Mouse (Mus musculus) right cerebral cortex, adult 18-20 months (tissue): Measurements from ENCODE around the gene Il1rapl1.

Experiments used
- DNase-seq: peaks from one replicate; pipeline ENCODE4 v3.0.0; 2022; ENCODE audit warnings: mixed read lengths

The Il1rapl1 gene

DNA sequence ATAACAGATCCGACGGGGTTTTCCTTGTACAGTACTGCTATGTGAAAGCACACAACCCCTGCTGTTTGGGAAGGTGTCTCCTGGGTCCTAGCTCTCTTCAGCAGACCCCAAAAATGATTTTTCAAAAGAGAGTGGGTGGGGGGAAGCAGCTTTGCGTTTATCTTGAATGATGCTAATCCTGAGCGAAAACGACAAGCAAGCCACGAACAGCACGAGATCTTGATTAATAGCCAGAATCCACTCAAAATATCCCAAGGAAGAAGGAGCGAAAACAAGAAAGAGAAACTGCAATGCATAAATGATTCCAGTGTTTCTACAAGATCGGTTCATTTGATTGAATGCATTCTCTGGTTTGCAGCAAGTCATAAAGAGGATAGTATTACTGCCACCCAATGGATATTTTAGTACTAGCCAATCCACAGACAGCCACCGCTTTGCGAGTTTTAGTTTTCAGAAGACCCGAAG, at the start of gene Il1rapl1:
Il1rapl1 (minus strand) TSS at position 37 of the 465 bp plus-strand sequence.
- peak; percentile 18 for DNase-seq

DNA sequence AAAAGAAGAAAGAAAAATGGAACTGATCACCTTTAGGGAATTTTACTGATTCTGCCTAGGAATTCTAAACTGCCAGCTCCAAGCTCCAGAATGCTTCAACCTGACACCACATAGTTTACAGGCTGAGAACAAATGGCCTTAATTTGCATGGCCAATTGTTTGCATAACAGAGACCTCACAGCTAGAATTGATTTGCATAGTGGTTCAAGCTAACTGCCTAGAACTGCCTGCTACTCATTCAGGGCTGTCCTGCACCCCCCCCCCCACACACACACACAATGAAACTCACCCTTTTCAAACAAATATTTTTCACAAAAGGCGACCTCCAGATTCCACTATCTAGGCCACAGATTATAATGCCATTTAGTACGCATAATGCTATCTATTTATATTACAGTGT, 42.6 kb upstream of the Il1rapl1 start:
- no peak for DNase-seq

DNA sequence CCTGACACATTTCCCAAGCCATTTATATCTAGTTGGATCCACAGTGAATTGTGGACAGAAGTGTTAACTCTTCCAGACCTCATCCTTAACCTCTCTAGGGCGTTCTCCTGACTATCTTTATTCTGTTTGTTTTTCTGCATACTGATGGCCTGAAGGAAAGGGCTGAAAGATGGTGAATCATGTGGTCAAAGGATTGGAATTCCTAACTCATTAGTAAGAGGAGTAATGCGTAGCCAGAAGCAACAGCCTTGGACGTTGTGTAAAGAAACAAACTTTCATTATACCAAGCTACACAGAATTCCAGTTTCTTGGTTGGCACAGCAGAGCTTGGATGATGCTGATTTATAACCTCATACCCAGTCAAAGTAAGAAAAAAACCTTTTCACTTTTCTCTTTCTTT, 10.2 kb upstream of the Il1rapl1 start:
- no peak for DNase-seq

DNA sequence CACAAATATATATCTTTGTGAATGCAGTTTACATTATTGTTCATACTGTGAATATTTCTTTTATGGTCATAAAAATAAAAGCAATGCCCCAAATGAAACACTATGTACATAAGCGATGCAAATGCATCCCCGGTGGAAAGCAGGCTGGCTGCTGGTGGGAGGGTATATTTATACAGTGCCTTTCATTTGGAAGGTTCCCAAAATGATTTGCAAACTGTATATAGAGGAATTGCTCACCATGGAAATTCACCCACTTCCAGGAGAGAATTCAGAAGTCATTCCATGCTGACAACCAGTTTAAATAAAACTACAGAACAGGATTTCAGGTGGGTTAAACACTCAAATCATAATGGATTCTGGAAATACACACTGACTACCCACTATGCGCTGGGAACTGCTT, 4.6 kb upstream of the Il1rapl1 start:
- DNase-seq, result peak; percentile 33

DNA sequence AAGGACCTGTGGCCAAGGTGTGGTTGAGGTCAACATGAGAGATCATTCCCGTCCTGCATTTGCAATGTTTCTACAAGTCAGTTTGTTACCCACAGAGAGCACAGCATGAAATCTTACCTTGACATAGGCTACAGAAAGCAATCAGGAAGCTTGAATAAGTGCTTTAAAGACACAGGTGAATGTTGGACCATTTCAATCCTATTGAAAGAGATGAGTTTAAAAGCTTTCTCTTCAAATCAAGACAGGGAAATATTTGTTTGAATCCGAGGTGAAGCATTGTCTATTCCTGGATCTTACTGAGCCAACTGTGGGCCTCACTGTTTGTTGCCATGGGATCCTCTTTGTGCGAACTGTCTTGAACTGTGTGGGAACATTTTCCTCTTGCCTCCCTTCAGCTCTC, 2.4 kb upstream of the Il1rapl1 start:
- no peak for DNase-seq

DNA sequence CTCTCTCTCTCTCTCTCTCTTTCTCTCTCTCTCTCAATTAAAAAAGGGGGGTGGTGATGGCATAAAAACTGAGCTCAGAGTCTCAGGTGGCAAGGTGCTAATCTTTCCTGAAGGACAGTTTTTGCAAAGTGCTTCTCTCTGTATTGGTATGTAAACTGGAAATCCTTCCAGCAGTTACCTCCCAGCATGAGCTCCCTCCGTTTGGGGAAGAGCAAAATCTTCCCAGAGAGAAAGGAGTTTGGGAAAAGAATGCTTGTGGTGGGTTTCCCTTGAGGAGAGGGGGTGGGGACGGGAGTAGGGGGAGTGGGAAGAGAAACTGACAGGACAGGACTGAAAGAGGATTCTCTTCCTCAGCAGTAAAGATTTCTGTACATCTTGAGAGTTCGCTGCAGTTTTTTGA, 881 bp upstream of the Il1rapl1 start:
- DNase-seq, result no peak

DNA sequence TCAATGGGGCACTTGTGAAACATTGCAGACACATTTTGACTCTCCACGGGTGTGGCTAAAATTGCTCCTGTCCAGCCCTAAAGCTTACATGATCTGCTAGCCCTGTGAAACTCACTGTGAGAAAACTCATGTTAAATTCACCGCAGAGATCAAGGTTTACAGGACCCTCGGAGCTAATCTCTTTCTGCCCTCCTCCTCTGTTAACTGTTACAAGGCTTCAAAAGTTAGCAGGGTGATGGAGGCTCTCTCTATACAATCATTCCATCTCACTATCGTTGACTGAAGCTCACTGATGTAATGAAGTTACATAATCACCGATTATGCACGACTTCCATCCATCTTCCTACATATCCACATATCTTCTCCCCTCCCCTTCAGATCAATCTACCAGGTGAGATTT, 1.9 kb downstream of the Il1rapl1 start:
- DNase-seq, result no peak

DNA sequence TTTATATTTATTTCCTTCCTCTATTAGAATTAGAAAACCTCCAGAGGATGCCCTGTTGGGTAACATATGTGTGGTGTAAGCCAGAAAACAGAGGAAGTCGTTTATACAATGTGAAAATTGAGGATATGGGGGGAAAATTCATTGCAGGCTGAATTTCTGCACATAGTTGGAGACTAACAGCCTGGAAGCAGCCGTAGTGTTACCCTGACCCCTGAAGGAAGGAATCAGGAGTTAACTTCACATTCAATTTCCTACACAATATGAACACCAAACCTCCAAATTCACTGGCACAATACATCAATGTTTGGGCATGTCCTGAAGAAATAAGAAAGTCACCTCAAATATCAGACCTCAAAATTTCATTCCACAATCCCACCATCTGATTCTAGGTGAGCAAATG, 3.2 kb downstream of the Il1rapl1 start:
- DNase-seq, result no peak

DNA sequence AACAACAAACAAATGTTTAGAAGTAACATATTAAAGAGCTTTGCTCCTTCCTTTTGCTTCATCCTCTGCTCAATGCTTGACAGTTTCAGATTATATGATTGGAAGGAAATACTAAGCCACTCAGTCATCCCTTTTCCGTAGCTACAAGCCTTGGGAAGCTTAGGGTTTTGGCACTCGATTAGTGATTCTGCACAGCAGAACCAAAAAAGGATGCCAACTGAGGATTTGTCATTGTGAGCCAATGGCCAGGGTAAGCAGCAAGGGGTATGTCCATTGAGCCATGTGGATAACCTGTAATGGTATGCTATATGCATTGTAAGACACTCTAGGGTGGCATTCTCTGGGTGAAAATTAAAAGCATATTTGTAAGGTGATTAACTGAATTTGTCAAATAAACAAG, 5.7 kb downstream of the Il1rapl1 start:
- DNase-seq, result no peak

DNA sequence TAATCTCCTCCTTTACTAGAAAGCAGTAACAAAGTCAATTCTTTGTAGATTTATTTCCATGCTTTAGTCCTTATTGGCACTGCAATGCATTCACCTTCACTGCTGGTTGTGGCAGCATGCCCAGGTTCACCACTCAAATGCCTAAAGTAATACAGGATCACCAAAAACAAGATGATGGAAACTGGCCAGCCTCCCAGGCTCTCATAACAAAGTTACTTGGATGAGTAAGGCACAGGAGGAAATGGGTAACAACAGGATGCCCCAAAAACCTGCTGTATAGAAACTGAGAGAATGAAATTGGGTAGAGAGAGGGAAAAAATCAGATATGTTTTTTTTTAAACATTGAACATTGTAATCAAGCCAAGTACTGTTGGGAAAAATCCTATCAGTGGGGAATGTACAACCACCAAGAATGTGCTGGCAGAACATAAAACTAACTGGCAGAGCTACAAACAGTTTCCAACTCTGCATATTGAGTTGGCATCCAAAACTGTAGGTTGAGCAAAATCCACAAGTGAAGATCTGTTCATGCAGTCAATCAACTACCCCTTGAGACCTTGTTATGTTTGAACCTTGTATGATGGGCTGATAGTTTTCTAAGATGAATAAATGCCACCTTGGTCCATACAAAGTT, 21.4 kb downstream of the Il1rapl1 start:
- no peak for DNase-seq

DNA sequence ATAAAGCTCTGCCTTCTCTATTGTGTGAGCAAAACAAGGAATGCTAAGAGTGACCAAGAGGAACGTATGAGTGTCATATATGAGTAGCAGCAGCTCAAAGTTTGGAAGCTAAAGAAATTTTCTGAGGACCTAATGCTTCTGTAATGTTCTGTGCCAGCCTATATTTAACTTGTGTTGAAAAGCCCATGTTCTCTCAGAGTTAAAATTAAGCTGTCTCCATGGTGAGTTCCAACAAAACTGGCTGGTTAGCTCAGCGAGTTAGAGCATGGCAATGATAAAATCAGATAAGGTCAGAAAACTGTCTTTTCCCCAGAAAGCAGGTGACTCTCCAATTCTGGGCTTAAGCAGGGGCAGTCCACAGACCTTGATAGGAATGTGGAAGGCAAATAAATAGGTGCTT, 25.6 kb downstream of the Il1rapl1 start:
- no peak for DNase-seq

DNA sequence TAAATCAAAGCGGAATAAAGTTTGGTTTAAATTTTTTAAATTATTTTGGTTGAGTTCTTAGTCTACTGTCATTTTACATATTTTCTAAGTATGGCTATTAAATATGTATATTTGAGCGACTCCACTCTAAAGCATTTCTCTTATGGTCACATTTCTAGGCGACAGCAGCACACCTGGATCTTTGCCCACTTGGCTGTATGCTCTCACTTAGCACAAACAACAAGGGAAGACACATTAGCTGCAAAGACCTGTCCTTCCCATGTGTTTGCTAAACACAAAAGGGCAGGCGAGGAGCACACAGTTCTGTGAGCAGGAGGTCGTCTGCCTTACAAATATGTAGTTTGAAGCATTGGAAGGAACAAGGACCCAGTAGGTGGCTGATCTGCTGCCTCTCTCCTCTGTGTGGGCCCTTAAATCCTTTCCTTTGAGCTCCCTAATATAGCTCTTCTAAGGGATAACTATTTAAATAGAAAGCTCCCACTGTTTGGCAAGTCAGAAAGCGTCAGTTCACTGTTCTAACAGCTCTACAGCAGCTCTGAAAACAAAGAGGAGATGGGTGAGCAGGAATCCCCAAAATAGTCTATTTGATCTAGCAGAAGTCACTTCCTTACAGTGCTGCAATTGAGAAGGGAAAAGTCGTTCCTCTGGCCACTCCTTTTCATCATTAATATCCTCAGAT, 42.6 kb downstream of the Il1rapl1 start:
- peak; percentile 25 for DNase-seq

DNA sequence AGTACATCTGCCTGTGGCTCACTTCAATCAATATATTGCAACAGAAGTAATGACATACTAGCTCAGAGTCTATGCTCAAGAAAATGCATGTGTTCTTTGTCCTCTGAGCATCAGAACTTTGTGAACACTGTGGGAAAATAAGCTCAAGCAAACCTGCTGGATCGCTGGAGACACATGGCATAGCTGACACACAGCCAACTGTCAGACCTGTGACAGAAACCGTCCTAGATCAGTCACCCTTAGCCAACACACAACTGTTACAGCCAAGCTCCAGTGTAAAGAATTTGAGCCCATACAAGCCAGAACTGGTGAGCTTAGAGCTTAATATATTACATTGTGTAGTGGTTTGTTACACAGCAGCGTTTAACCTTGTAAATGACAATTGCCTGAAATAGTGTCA, 45.1 kb downstream of the Il1rapl1 start:
- DNase-seq, result no peak

DNA sequence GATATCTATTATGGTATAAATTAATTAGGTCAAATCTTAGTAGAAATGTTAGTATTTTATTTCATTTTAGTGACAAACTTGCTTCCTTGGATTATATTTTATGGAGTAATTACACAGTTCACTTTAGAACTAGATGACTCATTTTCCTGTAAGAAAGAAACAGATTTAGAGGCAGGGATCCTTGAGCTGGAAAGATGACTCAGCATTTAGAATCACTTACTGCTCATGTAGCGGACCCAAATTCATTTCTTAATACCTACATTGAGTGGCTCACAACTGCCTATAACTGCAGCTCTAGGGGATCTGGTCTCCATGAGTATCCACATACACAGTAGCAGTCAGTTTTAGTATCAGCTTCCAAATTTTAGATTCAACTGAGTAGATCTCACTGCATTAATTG, 71.9 kb downstream of the Il1rapl1 start:
- peak; percentile 3 for DNase-seq

DNA sequence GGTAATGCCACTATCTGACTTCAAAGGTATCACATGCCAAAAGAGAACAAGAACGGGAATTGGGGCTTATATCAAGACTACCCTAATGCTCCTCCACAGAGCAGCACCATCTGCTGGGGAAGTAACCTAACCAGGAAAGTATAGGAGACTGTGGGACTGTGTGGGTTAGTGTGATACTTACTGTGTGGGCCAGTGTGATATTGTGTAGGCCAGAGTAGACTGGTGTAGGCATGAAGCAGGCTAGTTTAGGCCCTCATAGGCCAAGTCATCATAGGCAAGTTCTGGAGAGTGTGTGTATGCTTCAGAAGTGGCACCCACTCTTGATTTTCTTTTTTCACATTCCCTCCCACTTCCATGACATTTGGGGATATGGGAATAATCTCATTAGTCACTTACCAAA, 76.5 kb downstream of the Il1rapl1 start:
- peak; percentile 28 for DNase-seq

DNA sequence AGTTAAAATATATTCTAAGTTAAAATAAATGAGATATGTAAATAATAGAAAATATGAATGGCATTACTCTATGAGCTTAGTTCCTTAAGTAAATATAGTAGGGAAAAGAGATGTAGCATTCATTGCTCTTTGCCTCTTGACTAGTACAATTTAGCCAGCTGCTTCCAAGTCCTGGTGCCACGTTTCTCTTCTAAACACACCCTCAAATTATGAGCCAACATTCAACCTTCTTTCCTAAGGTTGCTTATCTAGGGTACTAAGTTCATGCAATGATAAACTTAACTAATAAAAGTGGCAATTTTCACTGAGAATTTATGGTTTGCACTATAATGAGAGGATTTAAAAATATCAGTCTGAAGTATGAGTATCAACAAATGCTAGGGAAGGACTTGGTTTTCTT, 218.3 kb downstream of the Il1rapl1 start:
- no peak for DNase-seq

DNA sequence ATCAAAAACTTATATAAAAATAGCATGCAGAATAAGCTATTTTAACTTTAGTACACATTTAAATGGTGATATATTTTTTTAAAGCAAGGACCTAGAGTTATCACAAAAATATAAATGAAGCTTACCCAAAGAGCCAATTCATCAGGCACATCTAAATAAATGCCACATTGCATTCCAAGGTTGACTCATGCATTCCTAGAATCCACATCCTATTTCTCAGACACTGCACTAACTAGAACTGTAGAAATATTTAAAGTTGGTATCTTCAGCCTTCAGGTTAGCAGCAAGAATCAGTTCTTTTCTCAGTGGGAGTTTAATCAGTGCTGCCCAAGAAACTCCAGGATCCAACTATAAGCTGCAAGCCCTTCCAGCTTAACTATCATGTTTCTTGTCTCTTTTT, 223.5 kb downstream of the Il1rapl1 start:
- DNase-seq, result no peak

DNA sequence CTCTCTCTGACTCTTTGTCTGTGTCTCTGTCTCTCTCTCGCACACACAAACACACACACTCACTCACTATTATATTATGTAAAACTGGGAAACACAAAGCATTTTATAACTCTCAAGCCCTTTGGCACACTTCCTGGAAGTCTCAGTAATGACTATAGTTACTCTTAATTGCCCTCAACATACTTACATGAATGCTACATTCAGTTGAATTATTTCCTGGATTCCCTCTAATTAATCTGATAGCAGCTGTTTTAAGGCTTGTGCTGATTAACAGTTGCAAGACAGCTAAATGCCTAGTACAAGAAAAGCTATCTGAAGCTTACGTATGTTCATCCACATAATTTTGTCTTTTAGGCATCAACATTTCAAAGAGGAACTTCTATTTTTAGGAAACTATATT, 261.3 kb downstream of the Il1rapl1 start:
- no peak for DNase-seq

DNA sequence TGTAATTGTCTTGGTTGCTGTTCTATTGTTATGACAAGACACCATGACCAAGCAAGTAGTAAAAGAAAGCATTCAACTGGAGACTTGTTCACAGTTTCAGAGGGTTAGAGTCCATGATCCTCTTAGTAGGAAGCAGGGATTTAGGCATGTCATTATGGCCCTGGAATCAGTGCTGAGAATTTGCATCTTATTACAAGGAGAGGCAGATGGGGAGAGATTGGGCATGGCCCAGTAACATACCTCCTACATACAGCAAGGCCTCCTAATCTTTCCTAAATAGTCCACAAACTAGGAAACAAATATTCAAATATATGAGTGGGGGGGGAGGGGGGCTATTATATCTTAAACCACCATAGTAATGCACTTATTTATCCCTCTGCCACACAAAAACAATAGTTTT, 301.6 kb downstream of the Il1rapl1 start:
- DNase-seq, result no peak

DNA sequence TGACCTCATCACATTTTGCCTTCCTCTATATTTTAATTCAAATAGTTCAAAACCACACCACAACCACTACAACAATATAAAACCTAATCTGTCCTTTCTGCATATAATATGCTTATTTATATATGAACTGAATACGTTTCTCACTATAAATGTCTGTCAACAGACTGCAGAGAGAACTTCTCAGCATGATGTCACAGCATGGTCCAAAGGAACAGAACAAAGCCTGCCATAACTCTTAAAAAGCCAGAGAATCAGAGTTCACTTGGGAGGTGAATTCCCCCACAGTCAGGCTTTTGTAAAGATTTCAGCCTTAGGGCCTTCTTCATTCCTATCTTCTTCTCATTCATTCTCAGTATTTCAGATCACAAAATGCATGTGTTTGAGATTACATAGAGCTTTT, 307.7 kb downstream of the Il1rapl1 start:
- no peak for DNase-seq

DNA sequence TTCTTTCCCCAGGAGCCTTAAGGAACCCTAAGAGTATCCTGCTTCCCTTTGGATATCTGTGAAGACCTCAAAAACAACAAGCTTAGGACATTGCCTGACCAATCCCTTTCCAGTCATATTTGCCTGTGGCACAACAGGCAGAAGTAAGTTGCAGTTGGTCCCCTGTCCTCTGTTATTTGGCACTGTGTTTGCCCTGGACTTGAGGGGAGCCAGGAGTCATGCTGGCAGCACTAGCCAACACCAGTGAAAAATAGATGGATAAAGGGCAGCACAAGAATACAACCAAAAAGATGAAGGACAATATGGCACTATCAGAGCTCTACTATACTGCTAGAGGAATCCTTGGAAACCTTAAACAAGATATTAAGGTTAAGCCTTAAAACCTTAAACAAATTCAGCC, 322.4 kb downstream of the Il1rapl1 start:
- DNase-seq, result no peak

DNA sequence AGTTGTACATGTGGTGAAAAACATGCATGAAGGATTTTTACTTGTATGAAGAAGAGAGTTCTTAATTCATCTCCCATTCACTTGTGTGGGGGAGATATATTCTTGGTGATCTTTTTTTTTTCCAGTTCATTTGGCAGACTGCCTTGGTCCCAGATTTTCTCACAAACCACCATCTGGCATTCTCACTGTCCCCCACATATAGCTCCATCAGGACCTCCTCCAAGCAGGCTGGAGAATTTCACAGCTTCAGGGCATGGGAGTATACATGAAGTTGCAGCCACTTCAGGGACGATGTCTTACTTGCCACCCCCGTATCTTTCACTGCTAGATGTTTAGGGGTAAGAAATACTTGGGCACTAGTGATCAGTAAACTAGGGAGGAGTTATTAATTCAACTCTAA, 404.9 kb downstream of the Il1rapl1 start:
- peak; percentile 56 for DNase-seq

DNA sequence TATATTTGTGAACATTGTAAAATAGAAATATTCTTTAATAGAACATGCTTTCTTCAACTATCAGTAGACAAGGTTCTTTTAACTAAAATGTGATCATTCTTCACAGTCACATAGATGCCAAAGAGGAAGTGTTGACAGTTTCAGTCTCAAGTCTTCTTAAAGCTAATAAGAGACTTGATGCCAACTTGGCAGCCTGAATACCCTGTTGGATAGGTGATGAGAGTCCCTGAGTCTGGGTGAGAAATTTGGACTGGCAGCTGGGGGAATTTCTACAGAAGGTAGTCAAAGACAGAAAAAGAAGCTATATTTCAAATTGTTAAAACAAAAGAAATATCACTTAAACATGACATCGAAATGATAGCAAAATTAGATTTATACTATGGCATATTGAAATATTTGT, 451.6 kb downstream of the Il1rapl1 start:
- no peak for DNase-seq

DNA sequence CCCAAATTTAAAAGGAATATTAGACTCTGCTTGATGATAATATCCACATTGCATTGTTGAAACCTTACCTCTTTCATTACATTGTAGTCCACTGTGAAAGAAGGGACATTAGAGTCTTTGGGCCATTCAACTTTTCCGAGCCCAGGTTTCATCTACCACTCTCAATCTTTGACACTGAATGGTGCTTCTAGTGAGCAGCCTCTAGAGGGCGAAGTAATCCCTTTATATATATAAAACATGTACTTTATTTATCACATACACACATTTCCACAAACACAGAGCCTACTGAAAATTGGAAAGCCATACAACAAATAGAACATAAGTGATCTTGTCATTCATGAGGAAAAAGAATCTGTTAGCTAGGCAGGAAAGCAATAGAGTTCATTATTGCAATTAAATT, 459.8 kb downstream of the Il1rapl1 start:
- DNase-seq, result peak; percentile 1

DNA sequence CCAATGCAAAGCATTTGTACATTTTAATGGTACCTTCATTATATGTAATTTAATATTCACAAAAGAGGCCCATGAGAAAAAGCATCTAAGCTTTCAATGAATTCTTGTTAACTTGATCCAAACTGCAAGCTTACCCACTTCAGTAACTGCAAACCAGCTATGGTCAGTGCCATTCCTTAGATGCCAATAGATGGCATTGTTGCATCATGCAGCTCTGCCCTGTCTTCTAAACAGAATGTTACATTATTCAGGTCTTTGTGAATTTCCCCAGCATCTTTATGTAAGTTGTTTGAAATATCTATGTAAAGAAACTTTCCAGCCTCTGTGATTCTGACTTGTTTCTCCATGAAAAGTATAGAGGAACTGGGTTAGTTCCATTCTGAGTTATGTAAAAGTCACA, 514.5 kb downstream of the Il1rapl1 start:
- peak; percentile 4 for DNase-seq
